Mouse (Mus musculus) liver, adult 2 months (tissue): ENCODE results near the gene 1700030J22Rik.

Source experiments
- CTCF ChIP-seq: fragments of 200-500 bp; IDR thresholded peaks from 2 replicates; pipeline ENCODE4 v1.5.1; 2011; ENCODE audit warnings: low read depth, low read length, control low read depth
- POLR2A ChIP-seq: fragments of 200-500 bp; IDR thresholded peaks from 2 replicates; pipeline ENCODE4 v1.6.1; 2011; ENCODE audit warnings: low read length, control low read depth; ENCODE audit not compliant: insufficient read depth; ENCODE audit errors: extremely low read depth

GRCm38 (mm10) chr8:116947589-116947988 is 31.2 kb downstream of the 1700030J22Rik start:
- TF ChIP-seq CTCF, result no peak
- TF ChIP-seq POLR2A, result no peak
